Mouse (Mus musculus) ES-E14 (cell line): ENCODE results near the gene Fkbp6.

Experiments used
- CHD2 ChIP-seq: IDR thresholded peaks from 2 replicates; pipeline ENCODE4 v1.6.1; 2014; ENCODE audit warnings: mild to moderate bottlenecking, low read depth, low read length, inconsistent platforms
- HCFC1 ChIP-seq: IDR thresholded peaks from 2 replicates; pipeline ENCODE4 v1.6.1; 2012; ENCODE audit warnings: low read length, inconsistent platforms, borderline replicate concordance; ENCODE audit not compliant: insufficient read depth
- MAFK ChIP-seq: IDR thresholded peaks from 2 replicates; pipeline ENCODE4 v1.6.1; 2014; ENCODE audit warnings: mild to moderate bottlenecking, low read depth, low read length, inconsistent platforms; ENCODE audit not compliant: insufficient read depth
- ZNF384 ChIP-seq: IDR thresholded peaks from 2 replicates; pipeline ENCODE4 v1.6.1; 2012; ENCODE audit warnings: low read depth, low read length, inconsistent platforms

DNA sequence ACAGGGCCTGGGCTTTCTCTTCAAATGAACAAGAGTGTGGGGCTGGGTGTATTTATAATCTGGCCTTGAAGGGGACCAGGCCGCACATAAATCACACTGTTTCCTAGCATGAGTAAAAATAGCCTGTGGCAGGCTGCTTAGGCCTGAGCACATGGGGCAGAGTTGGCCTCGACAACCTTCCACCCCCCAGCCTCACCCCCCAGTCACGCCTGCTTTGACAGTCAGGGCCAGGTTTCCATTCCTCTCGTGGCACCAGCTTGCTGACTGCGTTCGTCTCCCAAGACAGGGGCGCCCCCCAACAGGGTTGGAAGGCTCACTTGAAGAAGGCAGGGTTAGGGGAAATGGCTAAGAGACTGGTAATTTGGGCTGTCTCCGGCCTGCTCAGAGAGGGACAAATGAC is 80.4 kb downstream of the Fkbp6 start:
- TF ChIP-seq MAFK (no peak), CHD2 (no peak), ZNF384 (no peak), HCFC1 (no peak)
